Mouse (Mus musculus) CH12.LX (cell line): ENCODE results near the gene Znrd1as. TPM values are rescaled to one million over a fixed set of nuclear protein-coding genes. Genes with fewer than 3 reads are reported as not detected.

ENCODE experiments used
- DNase-seq: peaks from one replicate; pipeline ENCODE4 v3.0.0-alpha.2; 2013; ENCODE audit errors: extremely low read depth
- H3K27ac ChIP-seq: 2 replicates; pipeline ENCODE4 v1.5.1; 2012; ENCODE audit warnings: low read depth, mild to moderate bottlenecking, control low read depth, moderate library complexity; ENCODE audit not compliant: insufficient read depth
- H3K27me3 ChIP-seq: replicated peaks from 2 replicates; pipeline ENCODE3; 2012; ENCODE audit warnings: inconsistent platforms
- H3K36me3 ChIP-seq, 2 experiments: replicated peaks in 1 of 2; 2 replicates each; pipeline versions ENCODE3 to v1.6.1; 2012; ENCODE audit warnings: inconsistent platforms in 1 of 2, low read length in 1 of 2, mild to moderate bottlenecking in 1 of 2, mixed read lengths in 1 of 2, moderate library complexity in 1 of 2; ENCODE audit not compliant: control insufficient read depth in 1 of 2, insufficient read depth in 1 of 2
- H3K4me1 ChIP-seq, 2 experiments: 2 replicates each; pipeline ENCODE4 v1.6.1; 2012; ENCODE audit warnings: inconsistent platforms in 1 of 2, moderate library complexity in 1 of 2; ENCODE audit not compliant: insufficient read depth in 2 of 2, control insufficient read depth in 1 of 2
- H3K4me2 ChIP-seq: 2 replicates; pipeline ENCODE4 v1.6.1; 2012; ENCODE audit warnings: low read depth, mild to moderate bottlenecking, control low read depth; ENCODE audit not compliant: poor library complexity, insufficient read depth, severe bottlenecking
- H3K4me3 ChIP-seq, 3 experiments: fragments of 150-350 bp in 1 of 3; sonication (generic) in 1 of 3; replicated peaks in 1 of 3; 2 replicates each; pipeline versions ENCODE3 to v1.5.1; 2011 to 2012; ENCODE audit warnings: low read depth in 2 of 3, low read length in 2 of 3, mild to moderate bottlenecking in 2 of 3, moderate library complexity in 2 of 3, control low read depth in 1 of 3, improper control_type of control experiment in 1 of 3, inconsistent platforms in 1 of 3, mixed read lengths in 1 of 3; ENCODE audit not compliant: poor library complexity in 1 of 3
- H3K79me2 ChIP-seq: replicated peaks from 2 replicates; pipeline ENCODE4 v1.6.1; 2012; ENCODE audit warnings: mild to moderate bottlenecking, moderate library complexity; ENCODE audit not compliant: control insufficient read depth, poor library complexity, insufficient read depth, severe bottlenecking; ENCODE audit errors: extremely low read depth
- H3K9ac ChIP-seq: 2 replicates; pipeline ENCODE4 v1.6.1; 2012; ENCODE audit warnings: low read depth, mild to moderate bottlenecking, control low read depth, moderate library complexity; ENCODE audit not compliant: insufficient read depth
- H3K9me3 ChIP-seq: replicated peaks from 2 replicates; pipeline ENCODE3; 2012; ENCODE audit warnings: low read length, inconsistent platforms, mixed read lengths
- BHLHE40 ChIP-seq: IDR thresholded peaks from 2 replicates; pipeline ENCODE4 v1.6.1; 2011; ENCODE audit warnings: mild to moderate bottlenecking, low read depth, low read length, improper control_type of control experiment
- CHD1 ChIP-seq: IDR thresholded peaks from 2 replicates; pipeline ENCODE4 v1.6.1; 2012; ENCODE audit warnings: low read depth, low read length, improper control_type of control experiment, inconsistent platforms
- CHD2 ChIP-seq: IDR thresholded peaks from 2 replicates; pipeline ENCODE4 v1.6.1; 2011; ENCODE audit warnings: low read length, improper control_type of control experiment
- CTCF ChIP-seq, 2 experiments: IDR thresholded peaks in 1 of 2; conservative IDR thresholded peaks in 1 of 2; 2 replicates each; pipeline ENCODE4 v1.5.1; 2011 to 2012; ENCODE audit warnings: low read depth in 2 of 2, low read length in 2 of 2, improper control_type of control experiment in 1 of 2, inconsistent platforms in 1 of 2, mild to moderate bottlenecking in 1 of 2, moderate library complexity in 1 of 2
- E2F4 ChIP-seq: IDR thresholded peaks from 2 replicates; pipeline ENCODE4 v1.6.1; 2011; ENCODE audit warnings: low read depth, low read length, improper control_type of control experiment; ENCODE audit not compliant: insufficient replicate concordance
- ELF1 ChIP-seq: IDR thresholded peaks from 2 replicates; pipeline ENCODE4 v1.6.1; 2014; ENCODE audit warnings: low read depth, mild to moderate bottlenecking, inconsistent platforms, low read length, improper control_type of control experiment
- ETS1 ChIP-seq: conservative IDR thresholded peaks from 2 replicates; pipeline ENCODE4 v1.6.1; 2012; ENCODE audit warnings: low read depth, mild to moderate bottlenecking, inconsistent platforms, low read length, improper control_type of control experiment, moderate library complexity
- JUND ChIP-seq: conservative IDR thresholded peaks from 2 replicates; pipeline ENCODE4 v1.6.1; 2011; ENCODE audit warnings: low read depth, low read length, improper control_type of control experiment
- MAFK ChIP-seq: IDR thresholded peaks from 2 replicates; pipeline ENCODE4 v1.6.1; 2011; ENCODE audit warnings: low read length, improper control_type of control experiment; ENCODE audit not compliant: insufficient replicate concordance
- MAZ ChIP-seq: IDR thresholded peaks from 2 replicates; pipeline ENCODE4 v1.6.1; 2012; ENCODE audit warnings: low read depth, mild to moderate bottlenecking, inconsistent platforms, low read length, improper control_type of control experiment, moderate library complexity
- MEF2A ChIP-seq: IDR thresholded peaks from 2 replicates; pipeline ENCODE4 v1.6.1; 2014; ENCODE audit warnings: low read depth, mild to moderate bottlenecking, inconsistent platforms, low read length, improper control_type of control experiment, borderline replicate concordance
- MYC ChIP-seq: IDR thresholded peaks from 2 replicates; pipeline ENCODE4 v1.6.1; 2011; ENCODE audit warnings: low read depth, mild to moderate bottlenecking, improper control_type of control experiment, low read length
- NRF1 ChIP-seq: IDR thresholded peaks from 2 replicates; pipeline ENCODE4 v1.6.1; 2014; ENCODE audit warnings: low read depth, mild to moderate bottlenecking, inconsistent platforms, low read length, improper control_type of control experiment, moderate library complexity
- PAX5 ChIP-seq: IDR thresholded peaks from 2 replicates; pipeline ENCODE4 v1.6.1; 2012; ENCODE audit warnings: low read length, inconsistent platforms, mixed read lengths
- POLR2AphosphoS2 ChIP-seq: IDR thresholded peaks from 2 replicates; pipeline ENCODE4 v1.6.1; 2011; ENCODE audit warnings: low read depth, low read length, improper control_type of control experiment
- RAD21 ChIP-seq: IDR thresholded peaks from 2 replicates; pipeline ENCODE4 v1.6.1; 2011; ENCODE audit warnings: low read depth, mild to moderate bottlenecking, low read length, improper control_type of control experiment, moderate library complexity
- SIN3A ChIP-seq: IDR thresholded peaks from 2 replicates; pipeline ENCODE4 v1.6.1; 2012; ENCODE audit warnings: low read length, improper control_type of control experiment, inconsistent platforms
- SMC3 ChIP-seq: IDR thresholded peaks from 2 replicates; pipeline ENCODE4 v1.6.1; 2011; ENCODE audit warnings: low read depth, low read length, improper control_type of control experiment
- TBP ChIP-seq: conservative IDR thresholded peaks from 2 replicates; pipeline ENCODE4 v1.6.1; 2011; ENCODE audit warnings: low read depth, low read length, improper control_type of control experiment
- TCF12 ChIP-seq: IDR thresholded peaks from 2 replicates; pipeline ENCODE4 v1.6.1; 2014; ENCODE audit warnings: low read depth, mild to moderate bottlenecking, inconsistent platforms, low read length, improper control_type of control experiment
- UBTF ChIP-seq: IDR thresholded peaks from 2 replicates; pipeline ENCODE4 v1.6.1; 2012; ENCODE audit warnings: low read depth, mild to moderate bottlenecking, inconsistent platforms, low read length, improper control_type of control experiment, moderate library complexity
- USF1 ChIP-seq: IDR thresholded peaks from 2 replicates; pipeline ENCODE4 v1.6.1; 2014; ENCODE audit warnings: low read depth, mild to moderate bottlenecking, inconsistent platforms, low read length, improper control_type of control experiment
- USF2 ChIP-seq: conservative IDR thresholded peaks from 2 replicates; pipeline ENCODE4 v1.6.1; 2011; ENCODE audit warnings: low read depth, low read length, improper control_type of control experiment
- ZC3H11A ChIP-seq: IDR thresholded peaks from 2 replicates; pipeline ENCODE4 v1.6.1; 2012; ENCODE audit warnings: low read depth, mild to moderate bottlenecking, inconsistent platforms, low read length, improper control_type of control experiment
- ZKSCAN1 ChIP-seq: IDR thresholded peaks from 2 replicates; pipeline ENCODE4 v1.6.1; 2012; ENCODE audit warnings: low read depth, inconsistent platforms, low read length, improper control_type of control experiment, borderline replicate concordance
- ZNF384 ChIP-seq: IDR thresholded peaks from 2 replicates; pipeline ENCODE4 v1.6.1; 2012; ENCODE audit warnings: low read depth, low read length, improper control_type of control experiment, inconsistent platforms
- dilution Hi-C: fragments of 300-500 bp; cut with MboI; formaldehyde crosslinking; loops from 2 replicates; pipeline ENCODE4 v1.14.3; 2020; ENCODE audit warnings: low sequenced_read_pairs; ENCODE audit not compliant: extremely low pct_unique_long_range_greater_than_20kb, extremely low pct_ligation_motif_present
- in situ Hi-C: fragments of 300-500 bp; cut with MboI; formaldehyde crosslinking; loops from 3 replicates; pipeline ENCODE4 v1.14.3; 2019; ENCODE audit warnings: low sequenced_read_pairs, low pct_ligation_motif_present, low pct_unique_long_range_greater_than_20kb, mixed read lengths
- polyA plus RNA-seq: library from polyadenylated mRNA; unstranded; fragments of >175 nt; gene quantifications from 2 replicates; pipeline ENCODE4 v1.2.1, GENCODE M21; 2012; ENCODE audit warnings: low read depth; ENCODE audit not compliant: insufficient read length
- total RNA-seq, 2 experiments: library from RNA; depleted of rRNA; stranded (reverse); fragments of 300-350 nt in 1 of 2; fragments of >200 nt in 1 of 2; gene quantifications; 2 replicates each; pipeline ENCODE4 v1.2.3; 2012 to 2014

The Znrd1as gene
- total and polyA plus RNA-seq, 3 experiments, result 8.1 to 9.3 (median 8.5) TPM

DNA sequence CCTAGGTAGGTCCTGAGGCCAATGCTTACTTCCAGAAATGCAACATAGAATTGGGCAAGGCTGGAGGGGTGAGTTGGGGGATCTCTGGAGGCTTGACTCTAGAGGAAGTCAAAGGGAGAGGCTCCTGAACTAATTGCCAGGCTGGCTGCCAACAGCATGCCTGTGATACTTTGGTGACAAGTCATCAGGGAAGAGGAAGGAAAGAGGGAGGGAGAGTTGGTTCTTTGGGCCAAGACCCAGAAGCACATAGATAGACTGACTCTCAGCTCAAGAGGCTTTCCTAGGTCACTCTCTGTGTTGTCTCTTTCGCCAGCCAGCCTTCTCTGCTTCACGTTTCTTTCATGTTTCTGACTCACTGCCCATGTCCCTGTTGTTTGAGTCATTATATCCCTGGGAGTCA lies 26.6 kb upstream of the Znrd1as start:
- in situ Hi-C loops, result no loop called here
- no peaks in the 10 kb centered on the region for H3K9me3 ChIP-seq
- no peak overlapping the region for H3K4me2 ChIP-seq
- no peak for DNase-seq
- dilution Hi-C loops, result no loop called here
- H3K27me3 ChIP-seq, result peaks cover 3% of the 10 kb centered on the region
- no peaks in the 10 kb centered on the region for H3K79me2 ChIP-seq
- H3K9ac ChIP-seq, result no peak overlapping the region
- H3K27ac ChIP-seq, result no peak overlapping the region
- H3K36me3 ChIP-seq, result no peaks in the 10 kb centered on the region
- TF ChIP-seq E2F4 (no peak), POLR2AphosphoS2 (no peak), RAD21 (no peak), ELF1 (no peak), CHD1 (no peak), ZC3H11A (no peak), SMC3 (no peak), BHLHE40 (no peak), MEF2A (no peak), ZNF384 (no peak), USF2 (no peak), UBTF (no peak), USF1 (no peak), PAX5 (no peak)
- H3K4me1 ChIP-seq, result peaks cover 0 to 12% of the 10 kb centered on the region in 2 experiments; a peak in 3 of 4 replicates
- H3K4me3 ChIP-seq, result no peak overlapping the region

DNA sequence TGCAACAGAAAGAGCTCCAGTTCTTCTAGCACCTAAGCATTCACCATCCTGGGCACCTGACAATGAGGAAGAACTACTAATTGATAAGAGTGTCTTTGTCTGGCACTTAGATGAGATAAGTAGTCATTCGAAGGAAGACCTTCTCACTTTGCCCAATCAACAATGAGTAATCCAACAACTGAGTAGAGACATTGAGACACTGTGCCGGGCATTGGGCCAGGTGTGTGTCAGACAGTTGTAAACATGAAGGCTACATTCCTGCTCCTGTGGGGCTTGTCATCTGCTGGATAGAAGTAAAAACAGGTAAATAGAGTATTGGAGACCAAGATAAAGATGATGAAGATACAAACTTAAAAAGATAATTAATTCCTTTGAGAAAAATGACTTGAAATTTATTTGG lies 20.3 kb upstream of the Znrd1as start:
- H3K4me2 ChIP-seq, result peak overlapping the region; percentile 9; the same call in 1 of the 2 replicates
- no peaks in the 10 kb centered on the region for H3K9me3 ChIP-seq
- H3K4me3 ChIP-seq, result no peak overlapping the region
- H3K36me3 ChIP-seq, result no peaks in the 10 kb centered on the region
- dilution Hi-C loops, result no loop called here
- peaks cover 9% of the 10 kb centered on the region in 2 experiments for H3K4me1 ChIP-seq
- DNase-seq, result no peak
- no peak overlapping the region for H3K27ac ChIP-seq
- H3K27me3 ChIP-seq, result no peaks in the 10 kb centered on the region
- in situ Hi-C loops, result no loop called here
- TF ChIP-seq MEF2A (no peak), BHLHE40 (no peak), ZC3H11A (no peak)
- TF ChIP-seq, all 38 proteins: peak for 0
- H3K9ac ChIP-seq, result peak overlapping the region; percentile 48; the same call in 1 of the 2 replicates
- H3K79me2 ChIP-seq, result no peaks in the 10 kb centered on the region

DNA sequence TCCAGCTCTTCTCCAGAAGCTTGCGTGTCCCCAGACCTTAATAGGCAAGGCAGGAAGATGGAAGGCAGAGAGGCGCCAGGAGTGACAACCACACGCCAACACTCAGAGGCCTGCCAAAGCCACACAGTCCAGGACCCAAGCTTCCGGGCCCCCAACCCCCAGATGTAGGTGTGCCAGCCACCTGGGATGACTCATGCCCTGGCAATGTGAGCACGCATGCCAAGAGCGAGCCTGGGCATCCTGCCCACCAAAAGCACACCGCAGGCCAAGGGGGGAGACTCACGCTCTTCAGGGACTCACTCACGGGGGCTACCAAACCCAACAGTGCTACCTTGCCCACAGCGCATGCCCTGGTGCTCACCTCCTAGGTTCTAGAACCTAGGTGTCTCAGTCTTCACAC lies 16.0 kb upstream of the Znrd1as start:
- no peak overlapping the region for H3K4me2 ChIP-seq
- no peaks in the 10 kb centered on the region for H3K79me2 ChIP-seq
- no peaks in the 10 kb centered on the region for H3K27me3 ChIP-seq
- peaks cover 5 to 9% of the 10 kb centered on the region in 2 experiments for H3K4me1 ChIP-seq
- in situ Hi-C loops, result no loop called here
- TF ChIP-seq CHD2, result no peak
- no peak for TF ChIP-seq CTCF (conservative IDR thresholded peaks at IDR 0.05 in 1 of 2, IDR thresholded peaks at IDR 0.05 in 1 of 2; ENCODE audit: low read depth in 2 of 2, low read length in 2 of 2)
- no peak for TF ChIP-seq JUND
- TF ChIP-seq UBTF, result no peak
- no peak for TF ChIP-seq ZKSCAN1
- no peak for TF ChIP-seq MAFK
- no peak for TF ChIP-seq MAZ
- no peak for TF ChIP-seq SMC3
- no peak for TF ChIP-seq TCF12
- no peak for TF ChIP-seq ETS1
- no peak for TF ChIP-seq NRF1
- no peak for TF ChIP-seq SIN3A
- no peak for TF ChIP-seq TBP
- no peak for TF ChIP-seq MYC
- no peak overlapping the region for H3K4me3 ChIP-seq
- DNase-seq, result no peak
- no peak overlapping the region for H3K27ac ChIP-seq
- dilution Hi-C loops, result no loop called here
- H3K36me3 ChIP-seq, result peaks cover 0 to 7% of the 10 kb centered on the region in 2 experiments
- no peaks in the 10 kb centered on the region for H3K9me3 ChIP-seq
- H3K9ac ChIP-seq, result no peak overlapping the region
